Mouse (Mus musculus) midbrain, embryonic 15.5 days (tissue): Measurements from ENCODE around the gene Akr1c12. TPM values are rescaled to one million over a fixed set of nuclear protein-coding genes. Genes with fewer than 3 reads are reported as not detected.
A peak's percentile ranks its signal among the peaks of the same experiment; 100 is the strongest.

Experiments
- ATAC-seq: fragments of 200-750 bp; cut with Nextera tagmentation; replicated peaks from 2 replicates; pipeline ENCODE4 v1.8.0; 2017; ENCODE audit warnings: moderate TSS enrichment
- H3K27ac ChIP-seq: fragments of 300-500 bp; sonication (generic); 2 replicates; pipeline ENCODE4 v1.5.1; 2015; ENCODE audit warnings: mild to moderate bottlenecking, inconsistent platforms
- H3K27me3 ChIP-seq: fragments of 300-500 bp; sonication (generic); replicated peaks from 2 replicates; pipeline ENCODE4 v1.6.1; 2015; ENCODE audit warnings: inconsistent platforms
- H3K36me3 ChIP-seq: fragments of 300-500 bp; sonication (generic); replicated peaks from 2 replicates; pipeline ENCODE4 v1.6.1; 2015; ENCODE audit warnings: inconsistent platforms
- H3K4me1 ChIP-seq: fragments of 300-500 bp; sonication (generic); 2 replicates; pipeline ENCODE4 v1.6.1; 2015; ENCODE audit warnings: inconsistent platforms
- H3K4me2 ChIP-seq: fragments of 300-500 bp; sonication (generic); 2 replicates; pipeline ENCODE4 v1.6.1; 2015; ENCODE audit warnings: inconsistent platforms, mild to moderate bottlenecking, moderate library complexity
- H3K4me3 ChIP-seq: fragments of 300-500 bp; sonication (generic); 2 replicates; pipeline ENCODE4 v1.5.1; 2015; ENCODE audit warnings: mild to moderate bottlenecking, inconsistent platforms
- H3K9ac ChIP-seq: fragments of 300-500 bp; sonication (generic); 2 replicates; pipeline ENCODE4 v1.6.1; 2015; ENCODE audit warnings: mild to moderate bottlenecking, inconsistent platforms
- H3K9me3 ChIP-seq: fragments of 300-500 bp; sonication (generic); 2 replicates; pipeline ENCODE4 v1.6.1; 2016; ENCODE audit warnings: inconsistent platforms
- WGBS: fragments of 180-500 bp; shearing (Covaris S2); methylation state at CpG from one replicate; pipeline ENCODE4 v1.1.7; 2015; ENCODE audit warnings: mixed read lengths; 5-methylcytosine and 5-hydroxymethylcytosine counted together
- polyA plus RNA-seq: library from polyadenylated mRNA; unstranded; fragments of >200 nt; fragmentation: Nextera tagmentation; extraction: Ambion mirVana; gene quantifications from 2 replicates; pipeline ENCODE4 v1.2.1, GENCODE M21; 2015

Akr1c12 gene
- polyA plus RNA-seq, 1 experiment from 2014 or later, result 0.15 TPM

- 52% methylated on average over 3 of the region's 3 CpGs for WGBS
- no peak overlapping the region for H3K27ac ChIP-seq
- no peaks in the 10 kb centered on the region for H3K36me3 ChIP-seq
- no peak for ATAC-seq
- H3K27me3 ChIP-seq, result no peaks in the 10 kb centered on the region
- no peak overlapping the region for H3K4me3 ChIP-seq
- H3K4me1 ChIP-seq, result no peaks in the 10 kb centered on the region
- H3K4me2 ChIP-seq, result no peak overlapping the region
- H3K9me3 ChIP-seq, result no peaks in the 10 kb centered on the region
- H3K9ac ChIP-seq, result no peak overlapping the region
Measured at GRCm38 (mm10) chr13:4249347-4249746, 29.9 kb downstream of the Akr1c12 start.

- H3K9me3 ChIP-seq, result no peaks in the 10 kb centered on the region
- peak overlapping the region; percentile 66 for H3K4me2 ChIP-seq
- peak overlapping the region; percentile 67 for H3K9ac ChIP-seq
- no peaks in the 10 kb centered on the region for H3K27me3 ChIP-seq
- peak overlapping the region; percentile 45 for H3K4me3 ChIP-seq
- peak overlapping the region; percentile 69 for H3K27ac ChIP-seq
- H3K4me1 ChIP-seq, result no peaks in the 10 kb centered on the region
- 2% methylated on average over 13 of the region's 13 CpGs for WGBS
- H3K36me3 ChIP-seq, result no peaks in the 10 kb centered on the region
- peak; percentile 97 for ATAC-seq
Measured at GRCm38 (mm10) chr13:4244861-4245559, 34.2 kb downstream of the Akr1c12 start.

GRCm38 (mm10) chr13:4233536-4234172, 45.6 kb downstream of the Akr1c12 start:
- H3K9ac ChIP-seq, result no peak overlapping the region
- H3K36me3 ChIP-seq, result no peaks in the 10 kb centered on the region
- no peak overlapping the region for H3K27ac ChIP-seq
- H3K4me2 ChIP-seq, result no peak overlapping the region
- H3K4me1 ChIP-seq, result no peaks in the 10 kb centered on the region
- no peak overlapping the region for H3K4me3 ChIP-seq
- no peaks in the 10 kb centered on the region for H3K27me3 ChIP-seq
- H3K9me3 ChIP-seq, result no peaks in the 10 kb centered on the region
- WGBS, result 90% methylated on average over 3 of the region's 3 CpGs
- no peak for ATAC-seq

- WGBS, result 88% methylated on average over 1 of the region's 1 CpGs
- H3K9me3 ChIP-seq, result no peaks in the 10 kb centered on the region
- H3K9ac ChIP-seq, result no peak overlapping the region
- no peak for ATAC-seq
- H3K4me1 ChIP-seq, result no peaks in the 10 kb centered on the region
- H3K4me3 ChIP-seq, result no peak overlapping the region
- H3K36me3 ChIP-seq, result no peaks in the 10 kb centered on the region
- no peak overlapping the region for H3K4me2 ChIP-seq
- H3K27ac ChIP-seq, result no peak overlapping the region
- H3K27me3 ChIP-seq, result no peaks in the 10 kb centered on the region
Measured at GRCm38 (mm10) chr13:4233135-4233534, 46.1 kb downstream of the Akr1c12 start.

- no peaks in the 10 kb centered on the region for H3K9me3 ChIP-seq
- 92% methylated on average over 8 of the region's 8 CpGs for WGBS
- H3K36me3 ChIP-seq, result no peaks in the 10 kb centered on the region
- no peak overlapping the region for H3K27ac ChIP-seq
- no peak overlapping the region for H3K9ac ChIP-seq
- H3K27me3 ChIP-seq, result no peaks in the 10 kb centered on the region
- no peak for ATAC-seq
- H3K4me1 ChIP-seq, result no peaks in the 10 kb centered on the region
- H3K4me2 ChIP-seq, result no peak overlapping the region
- no peak overlapping the region for H3K4me3 ChIP-seq
Measured at GRCm38 (mm10) chr13:4230841-4231623, 48.2 kb downstream of the Akr1c12 start.

- H3K4me2 ChIP-seq, result no peak within 1 kb of the TSS
- H3K27ac ChIP-seq, result no peak within 1 kb of the TSS
- H3K4me1 ChIP-seq, result no peaks in the 10 kb centered on the region
- no peaks in the 10 kb centered on the region for H3K36me3 ChIP-seq
- H3K4me3 ChIP-seq, result no peak within 1 kb of the TSS
- 72% methylated on average over 1 of the region's 1 CpGs for WGBS
- H3K9me3 ChIP-seq, result no peaks in the 10 kb centered on the region
- ATAC-seq, result no peak
- H3K27me3 ChIP-seq, result no peaks in the 10 kb centered on the region
- no peak within 1 kb of the TSS for H3K9ac ChIP-seq
Measured at GRCm38 (mm10) chr13:4228441-4228840, 50.8 kb downstream of the Akr1c12 start, which contains the start of gene Akr1c19. TSS of gene Akr1c19 (plus strand) at chr13:4228700.

Other genes starting within 250 kb of the Akr1c12 start
- 0.52 and 1.1 TPM in 2 replicates for gene Akr1c14, start 230.4 kb downstream of the Akr1c12 start, polyA plus RNA-seq
- gene Akr1c18, start 128.8 kb downstream of the Akr1c12 start, polyA plus RNA-seq, result not detected in 2 replicates
- gene Akr1c13, start 88.3 kb downstream of the Akr1c12 start, polyA plus RNA-seq, result 1.0 and 1.8 TPM in 2 replicates
- 7.2 and 8.3 TPM in 2 replicates for gene Akr1c19, start 50.7 kb downstream of the Akr1c12 start, polyA plus RNA-seq
- not detected in 2 replicates for gene Akr1c6, start 154.9 kb upstream of the Akr1c12 start, polyA plus RNA-seq
- not detected in 2 replicates for gene Akr1c20, start 243.9 kb upstream of the Akr1c12 start, polyA plus RNA-seq